Mouse (Mus musculus) cerebellum, adult 8-10 months (tissue): ENCODE measurements around the gene Racgap1.
A peak's percentile ranks its signal among the peaks of the same experiment; 100 is the strongest.

Source experiments
- DNase-seq: peaks from one replicate; pipeline ENCODE4 v3.0.0; 2022

Racgap1 gene

DNA sequence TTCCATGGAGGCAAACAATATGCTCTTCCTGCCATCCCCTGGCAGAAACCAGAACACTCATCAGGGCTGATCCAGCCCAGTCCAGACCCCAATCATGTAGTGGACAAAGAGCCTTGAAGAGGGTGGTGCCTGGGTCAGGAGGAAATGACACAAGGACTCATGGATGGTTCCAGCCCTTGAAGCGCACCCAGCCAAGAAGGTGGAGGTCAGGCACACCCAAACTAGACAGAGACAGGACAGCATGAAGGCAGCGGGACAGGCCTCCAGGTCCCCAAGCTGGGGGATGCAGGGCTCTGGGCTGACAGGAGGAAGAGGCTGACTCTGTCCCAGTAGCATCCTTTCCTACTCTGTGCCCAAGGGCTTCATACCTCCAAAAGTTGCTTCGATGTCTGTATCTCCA is 64.9 kb downstream of the Racgap1 start:
- DNase-seq = no peak

DNA sequence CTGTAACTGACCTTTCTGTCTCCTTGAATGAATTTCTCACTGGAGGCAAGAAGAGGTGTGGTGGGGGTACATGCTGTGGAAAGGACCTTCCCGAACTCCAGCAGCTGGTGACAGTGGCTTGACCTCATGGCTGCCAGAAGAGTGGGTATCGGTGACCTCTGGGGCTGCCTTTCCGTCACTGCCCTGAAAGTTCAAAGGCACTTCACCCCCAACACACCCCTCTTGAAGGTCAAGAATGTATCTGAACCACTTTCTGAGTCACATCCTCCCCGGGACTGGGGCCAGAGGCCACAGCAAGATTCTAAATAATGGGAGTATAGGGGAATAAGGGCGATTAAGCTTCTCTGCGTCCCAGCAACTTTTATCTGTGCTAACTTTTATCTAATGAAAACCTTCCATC is 65.7 kb downstream of the Racgap1 start:
- DNase-seq = no peak

- no peak for DNase-seq
Measured at GRCm38 (mm10) chr15:99584407-99585202, 66.9 kb downstream of the Racgap1 start.

DNA sequence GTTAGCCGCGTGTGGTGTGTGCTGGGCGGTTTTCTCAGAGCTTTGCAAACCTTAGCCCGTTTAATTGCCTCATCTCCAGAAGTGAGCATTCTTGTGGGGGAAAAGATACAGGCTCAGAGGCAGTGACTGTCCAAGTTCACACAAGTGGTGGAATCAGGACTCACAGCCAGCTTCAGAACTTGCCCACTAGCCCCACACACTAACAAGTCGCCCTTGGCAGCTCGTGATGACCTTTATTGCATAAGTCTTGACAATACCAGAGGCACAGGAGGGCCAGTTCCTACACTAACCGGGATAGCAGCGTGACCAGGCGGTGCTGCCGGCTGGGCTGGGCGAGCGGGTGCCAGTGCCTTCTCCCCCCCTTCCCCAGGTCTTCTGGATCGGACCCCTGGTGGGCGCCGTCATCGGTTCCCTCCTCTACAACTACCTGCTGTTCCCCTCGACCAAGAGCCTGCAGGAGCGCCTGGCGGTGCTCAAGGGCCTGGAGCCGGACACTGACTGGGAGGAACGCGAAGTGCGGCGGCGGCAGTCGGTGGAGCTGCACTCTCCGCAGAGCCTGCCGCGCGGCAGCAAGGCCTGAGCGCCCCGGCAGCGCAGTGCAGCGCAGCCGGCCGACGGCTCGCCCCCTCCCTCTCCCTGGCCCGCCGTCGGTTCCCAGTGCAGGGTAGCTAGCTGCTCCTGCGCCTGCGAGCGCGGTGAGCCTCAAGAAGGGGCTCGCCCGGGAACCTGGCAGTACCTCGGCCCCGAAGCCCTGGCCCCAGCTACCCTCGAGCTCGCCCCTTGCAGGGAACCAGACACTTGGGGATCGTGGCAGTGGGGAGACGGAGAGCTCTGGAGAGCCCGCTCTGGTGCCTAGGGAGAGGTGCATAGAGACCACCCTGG is 67.8 kb downstream of the Racgap1 start:
- DNase-seq = peak; percentile 45

DNA sequence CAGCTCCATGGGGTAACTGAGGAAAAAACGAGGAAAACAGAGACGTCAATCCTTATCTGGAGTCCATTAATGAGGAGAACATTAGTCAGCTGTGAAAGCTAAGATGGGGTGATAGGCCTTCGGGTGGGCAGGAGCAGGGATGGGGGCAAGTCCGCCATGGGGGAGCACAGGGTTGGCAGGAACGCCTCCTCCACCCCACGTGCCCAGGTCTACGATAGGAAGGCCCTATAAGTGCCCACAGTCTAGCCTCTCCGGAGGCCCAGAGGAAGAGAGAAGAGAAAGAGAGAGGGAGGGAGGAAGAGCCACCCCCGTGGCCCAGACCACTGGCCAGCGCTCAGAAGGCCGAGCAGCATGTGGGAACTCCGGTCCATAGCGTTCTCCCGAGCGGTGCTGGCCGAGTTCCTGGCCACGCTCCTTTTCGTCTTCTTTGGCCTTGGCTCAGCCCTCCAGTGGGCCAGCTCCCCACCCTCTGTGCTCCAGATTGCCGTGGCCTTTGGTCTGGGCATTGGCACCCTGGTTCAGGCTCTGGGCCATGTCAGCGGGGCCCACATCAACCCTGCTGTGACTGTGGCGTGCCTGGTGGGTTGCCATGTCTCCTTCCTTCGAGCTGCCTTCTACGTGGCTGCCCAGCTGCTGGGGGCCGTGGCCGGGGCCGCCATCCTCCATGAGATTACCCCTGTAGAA is 72.5 kb downstream of the Racgap1 start, which contains the start of gene Aqp2:
Gene Aqp2 (plus strand): TSS at position 254 of the 684 bp plus-strand sequence.
- DNase-seq = peak; percentile 35
